Mouse (Mus musculus): ENCODE measurements around the gene Itgb3bp. TPM values are rescaled to one million over a fixed set of nuclear protein-coding genes. Genes with fewer than 3 reads are reported as not detected.

The Itgb3bp gene
- polyA plus RNA-seq, 1 experiment from 2014 or later: 19.2 TPM

Other genes starting within 250 kb of the Itgb3bp start
- 9.8 and 10.5 TPM in 2 replicates for gene Alg6, start 214.1 kb downstream of the Itgb3bp start, polyA plus RNA-seq (2015; fragmentation: Nextera tagmentation; extraction: Ambion mirVana)
- 20.8 and 22.5 TPM in 2 replicates for gene Efcab7, start 100.6 kb downstream of the Itgb3bp start, polyA plus RNA-seq (2015; fragmentation: Nextera tagmentation; extraction: Ambion mirVana)
- 36.0 and 42.3 TPM in 2 replicates for gene Pgm1, start 399 bp downstream of the Itgb3bp start, polyA plus RNA-seq (2015; fragmentation: Nextera tagmentation; extraction: Ambion mirVana)
- gene Ror1, start 166.0 kb upstream of the Itgb3bp start, polyA plus RNA-seq (2015; fragmentation: Nextera tagmentation; extraction: Ambion mirVana): 0.76 and 0.97 TPM in 2 replicates